Mouse (Mus musculus) neural tube, embryonic 15.5 days (tissue): ENCODE data around the gene Nr3c2. TPM values are rescaled to one million over a fixed set of nuclear protein-coding genes. Genes with fewer than 3 reads are reported as not detected.

ENCODE experiments used
- ATAC-seq: fragments of 200-750 bp; cut with Nextera tagmentation; 2 replicates; pipeline ENCODE4 v1.8.0; 2017; ENCODE audit warnings: mild to moderate bottlenecking, moderate TSS enrichment, moderate library complexity; ENCODE audit not compliant: low FRiP score
- H3K27ac ChIP-seq: fragments of 300-500 bp; sonication (generic); replicated peaks from 2 replicates; pipeline ENCODE4 v1.5.1; 2015; ENCODE audit warnings: mild to moderate bottlenecking, inconsistent platforms
- H3K27me3 ChIP-seq: fragments of 300-500 bp; sonication (generic); replicated peaks from 2 replicates; pipeline ENCODE4 v1.6.1; 2015; ENCODE audit warnings: inconsistent platforms
- H3K36me3 ChIP-seq: fragments of 300-500 bp; sonication (generic); 2 replicates; pipeline ENCODE4 v1.6.1; 2015; ENCODE audit warnings: inconsistent platforms
- H3K4me1 ChIP-seq: fragments of 300-500 bp; sonication (generic); 2 replicates; pipeline ENCODE4 v1.6.1; 2015; ENCODE audit warnings: inconsistent platforms
- H3K4me2 ChIP-seq: fragments of 300-500 bp; sonication (generic); 2 replicates; pipeline ENCODE4 v1.6.1; 2015; ENCODE audit warnings: inconsistent platforms, mild to moderate bottlenecking, moderate library complexity
- H3K4me3 ChIP-seq: fragments of 300-500 bp; sonication (generic); replicated peaks from 2 replicates; pipeline ENCODE4 v1.5.1; 2015; ENCODE audit warnings: mild to moderate bottlenecking, inconsistent platforms
- H3K9ac ChIP-seq: fragments of 300-500 bp; sonication (generic); replicated peaks from 2 replicates; pipeline ENCODE4 v1.6.1; 2015; ENCODE audit warnings: mild to moderate bottlenecking, inconsistent platforms
- H3K9me3 ChIP-seq: fragments of 300-500 bp; sonication (generic); replicated peaks from 2 replicates; pipeline ENCODE4 v1.6.1; 2016; ENCODE audit warnings: inconsistent platforms
- WGBS: fragments of 180-500 bp; shearing (Covaris S2); methylation state at CpG from one replicate; pipeline ENCODE4 v1.1.7; 2015; ENCODE audit warnings: mixed read lengths; 5-methylcytosine and 5-hydroxymethylcytosine counted together
- polyA plus RNA-seq: library from polyadenylated mRNA; unstranded; fragments of >200 nt; fragmentation: Nextera tagmentation; extraction: Ambion mirVana; gene quantifications from 2 replicates; pipeline ENCODE4 v1.2.1, GENCODE M21; 2015

The Nr3c2 gene
- polyA plus RNA-seq, 1 experiment from 2014 or later: 8.5 TPM

- H3K9ac ChIP-seq: no peak overlapping the region
- H3K27ac ChIP-seq: no peak overlapping the region
- WGBS: 92% methylated on average over 10 of the region's 10 CpGs
- no peak overlapping the region for H3K4me2 ChIP-seq
- no peak overlapping the region for H3K4me3 ChIP-seq
- ATAC-seq: no peak
- H3K36me3 ChIP-seq: no peaks in the 10 kb centered on the region
- no peaks in the 10 kb centered on the region for H3K9me3 ChIP-seq
- no peaks in the 10 kb centered on the region for H3K27me3 ChIP-seq
- no peaks in the 10 kb centered on the region for H3K4me1 ChIP-seq
These were observed 198.9 kb downstream of the Nr3c2 start for GRCm38 (mm10) chr8:77098101-77098500.

- Histone ChIP-seq H3K4me1 (no peaks in the 10 kb centered on the region), H3K27ac (no peak overlapping the region), H3K36me3 (no peaks in the 10 kb centered on the region), H3K9ac (no peak overlapping the region), H3K4me3 (no peak overlapping the region), H3K9me3 (no peaks in the 10 kb centered on the region), H3K4me2 (no peak overlapping the region), H3K27me3 (no peaks in the 10 kb centered on the region)
- 85% methylated on average over 2 of the region's 2 CpGs for WGBS
- no peak for ATAC-seq
These were observed 201.1 kb downstream of the Nr3c2 start for GRCm38 (mm10) chr8:77100370-77100769.

- no peaks in the 10 kb centered on the region for H3K27me3 ChIP-seq
- 96% methylated on average over 7 of the region's 7 CpGs for WGBS
- H3K4me1 ChIP-seq: no peaks in the 10 kb centered on the region
- H3K27ac ChIP-seq: no peak overlapping the region
- no peak overlapping the region for H3K9ac ChIP-seq
- H3K4me2 ChIP-seq: no peak overlapping the region
- no peak for ATAC-seq
- H3K9me3 ChIP-seq: no peaks in the 10 kb centered on the region
- no peaks in the 10 kb centered on the region for H3K36me3 ChIP-seq
- H3K4me3 ChIP-seq: no peak overlapping the region
These were observed 203.6 kb downstream of the Nr3c2 start for GRCm38 (mm10) chr8:77102879-77103278.

DNA sequence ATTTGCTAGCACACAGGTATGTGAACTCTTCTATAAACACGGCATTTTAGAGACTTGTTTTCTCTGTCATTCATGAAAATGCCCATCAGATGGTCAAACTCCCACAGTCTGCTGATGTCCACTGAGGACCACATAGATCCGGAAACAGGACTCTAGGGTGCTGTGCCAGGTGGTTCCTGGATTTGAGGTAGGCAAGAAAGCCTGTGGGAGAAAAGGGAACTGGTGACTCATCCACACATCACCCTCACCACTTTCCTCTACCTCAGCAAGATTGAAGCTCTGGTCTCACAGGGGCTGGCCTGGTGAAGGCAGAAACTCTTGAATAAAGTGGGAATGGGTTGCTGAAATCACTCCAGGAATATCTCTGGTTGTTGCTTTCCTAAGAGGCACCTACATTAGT, 213.5 kb downstream of the Nr3c2 start:
- Histone ChIP-seq H3K4me1 (no peaks in the 10 kb centered on the region), H3K9ac (no peak overlapping the region), H3K27me3 (no peaks in the 10 kb centered on the region), H3K9me3 (no peaks in the 10 kb centered on the region), H3K4me2 (no peak overlapping the region), H3K4me3 (no peak overlapping the region), H3K27ac (no peak overlapping the region), H3K36me3 (no peaks in the 10 kb centered on the region)
- WGBS: 87% methylated on average over 2 of the region's 2 CpGs
- no peak for ATAC-seq

DNA sequence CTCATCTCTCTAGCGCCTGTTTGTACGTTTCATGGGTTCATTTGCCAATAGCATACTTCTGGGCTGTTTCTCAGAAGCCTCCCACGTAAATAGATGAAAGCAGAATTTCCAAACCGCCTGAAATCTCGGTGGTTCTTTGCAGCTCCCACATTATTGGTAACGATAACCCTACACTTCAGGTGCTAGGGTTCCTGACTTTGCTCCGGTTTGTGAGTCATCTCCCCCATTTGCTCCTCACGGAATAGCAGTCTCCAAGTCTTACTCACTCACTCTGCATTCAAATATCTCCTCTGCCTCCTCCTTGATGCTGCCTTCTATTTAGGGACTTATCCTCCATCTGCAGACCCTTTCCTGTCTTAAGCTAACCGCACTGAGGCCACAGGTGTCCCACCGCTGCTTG, 215.5 kb downstream of the Nr3c2 start:
- Histone ChIP-seq H3K27ac (no peak overlapping the region), H3K4me3 (no peak overlapping the region), H3K4me1 (no peaks in the 10 kb centered on the region), H3K36me3 (no peaks in the 10 kb centered on the region), H3K27me3 (no peaks in the 10 kb centered on the region), H3K9me3 (no peaks in the 10 kb centered on the region), H3K9ac (no peak overlapping the region), H3K4me2 (no peak overlapping the region)
- ATAC-seq: no peak
- 91% methylated on average over 10 of the region's 10 CpGs for WGBS

GRCm38 (mm10) chr8:77116419-77117079, 217.3 kb downstream of the Nr3c2 start:
- WGBS: 79% methylated on average over 7 of the region's 7 CpGs
- Histone ChIP-seq H3K36me3 (no peaks in the 10 kb centered on the region), H3K9ac (no peak overlapping the region), H3K9me3 (no peaks in the 10 kb centered on the region), H3K4me2 (no peak overlapping the region), H3K4me1 (no peaks in the 10 kb centered on the region), H3K27ac (no peak overlapping the region), H3K4me3 (no peak overlapping the region), H3K27me3 (no peaks in the 10 kb centered on the region)
- ATAC-seq: no peak

GRCm38 (mm10) chr8:77120810-77121570, 221.7 kb downstream of the Nr3c2 start:
- no peak for ATAC-seq
- WGBS: 65% methylated on average over 10 of the region's 10 CpGs

DNA sequence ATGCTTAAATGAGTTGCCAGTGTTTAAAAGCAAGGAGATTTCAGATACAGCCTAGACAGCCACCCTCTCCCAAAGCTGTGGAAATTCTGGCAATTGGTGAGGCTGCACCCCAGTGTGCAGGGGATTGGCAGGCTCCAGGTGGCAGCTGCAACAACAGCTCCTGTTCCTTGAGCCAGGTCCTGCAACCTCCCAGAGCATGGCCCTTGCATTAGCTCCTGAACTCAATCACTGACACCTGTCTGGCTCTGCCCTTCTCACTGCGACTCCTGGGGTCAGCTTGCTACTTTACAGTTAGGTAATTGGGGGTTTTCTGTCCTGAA, 222.3 kb downstream of the Nr3c2 start:
- Histone ChIP-seq H3K4me2 (no peak overlapping the region), H3K27ac (no peak overlapping the region), H3K4me3 (no peak overlapping the region), H3K9ac (no peak overlapping the region), H3K27me3 (no peaks in the 10 kb centered on the region), H3K9me3 (no peaks in the 10 kb centered on the region), H3K36me3 (no peaks in the 10 kb centered on the region), H3K4me1 (no peaks in the 10 kb centered on the region)
- no peak for ATAC-seq
- 50% methylated on average over 1 of the region's 1 CpGs for WGBS

More at GRCm38 (mm10) chr8:77120810-77121570, 221.7 kb downstream of the Nr3c2 start:
- no peaks in the 10 kb centered on the region for H3K4me1 ChIP-seq
- H3K27ac ChIP-seq: no peak overlapping the region
- no peak overlapping the region for H3K9ac ChIP-seq
- no peak overlapping the region for H3K4me3 ChIP-seq
- H3K27me3 ChIP-seq: no peaks in the 10 kb centered on the region
- H3K4me2 ChIP-seq: no peak overlapping the region
- no peaks in the 10 kb centered on the region for H3K36me3 ChIP-seq
- no peaks in the 10 kb centered on the region for H3K9me3 ChIP-seq

DNA sequence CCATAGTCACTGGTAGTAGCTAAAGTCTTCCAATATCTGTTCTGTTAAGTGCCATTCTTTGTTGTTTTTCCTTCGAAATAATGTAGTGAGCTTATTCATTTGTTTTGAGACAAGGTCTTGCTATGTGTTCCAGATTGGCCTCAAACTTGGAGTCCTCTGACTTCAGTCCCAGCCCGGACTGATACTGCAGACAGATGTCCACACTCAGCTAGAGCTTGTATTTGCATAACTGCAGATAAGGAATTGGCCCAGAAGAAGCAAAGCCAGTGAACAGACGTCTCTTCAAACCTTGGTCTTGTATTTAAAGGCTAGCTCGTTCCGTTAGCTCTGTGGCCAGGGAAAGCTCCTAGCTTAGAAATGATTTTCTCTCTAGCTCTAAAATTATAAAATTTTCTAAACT, 223.1 kb downstream of the Nr3c2 start:
- no peaks in the 10 kb centered on the region for H3K36me3 ChIP-seq
- WGBS: 88% methylated on average over 5 of the region's 5 CpGs

GRCm38 (mm10) chr8:77125777-77126176, 226.5 kb downstream of the Nr3c2 start:
- H3K27ac ChIP-seq: no peak overlapping the region
- no peak overlapping the region for H3K9ac ChIP-seq
- H3K36me3 ChIP-seq: no peaks in the 10 kb centered on the region
- H3K9me3 ChIP-seq: no peaks in the 10 kb centered on the region
- H3K27me3 ChIP-seq: no peaks in the 10 kb centered on the region
- no peak overlapping the region for H3K4me2 ChIP-seq
- H3K4me3 ChIP-seq: no peak overlapping the region
- WGBS: 88% methylated on average over 7 of the region's 7 CpGs
- no peak for ATAC-seq
- H3K4me1 ChIP-seq: no peaks in the 10 kb centered on the region

More for the DNA sequence above, 223.1 kb downstream of the Nr3c2 start:
- H3K9ac ChIP-seq: no peak overlapping the region
- H3K4me1 ChIP-seq: no peaks in the 10 kb centered on the region
- H3K9me3 ChIP-seq: no peaks in the 10 kb centered on the region
- no peak overlapping the region for H3K4me2 ChIP-seq
- no peaks in the 10 kb centered on the region for H3K27me3 ChIP-seq
- H3K4me3 ChIP-seq: no peak overlapping the region
- ATAC-seq: no peak
- no peak overlapping the region for H3K27ac ChIP-seq

DNA sequence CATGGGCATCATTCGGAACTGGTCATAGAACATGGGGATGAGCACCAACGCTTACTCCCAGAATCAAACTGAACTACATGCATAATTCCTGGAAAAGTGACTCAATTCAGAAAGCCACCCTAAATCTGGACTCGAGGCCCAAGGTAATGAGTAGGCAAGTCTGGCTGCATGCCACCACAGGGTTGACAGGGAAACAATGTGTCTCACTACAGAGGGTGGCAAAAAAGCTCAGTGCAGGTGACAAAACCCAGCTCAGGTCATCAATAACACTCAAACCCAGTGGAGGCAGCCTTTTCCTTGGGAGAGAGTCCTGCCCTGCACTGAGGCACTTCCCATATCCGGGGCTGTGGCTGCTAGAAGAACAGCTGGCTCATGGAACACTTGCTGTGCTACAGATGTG, 228.8 kb downstream of the Nr3c2 start:
- Histone ChIP-seq H3K36me3 (no peaks in the 10 kb centered on the region), H3K4me2 (no peak overlapping the region), H3K4me1 (no peaks in the 10 kb centered on the region), H3K9ac (no peak overlapping the region), H3K27ac (no peak overlapping the region), H3K4me3 (no peak overlapping the region), H3K9me3 (no peaks in the 10 kb centered on the region), H3K27me3 (no peaks in the 10 kb centered on the region)
- WGBS: 94% methylated on average over 4 of the region's 4 CpGs
- ATAC-seq: no peak

DNA sequence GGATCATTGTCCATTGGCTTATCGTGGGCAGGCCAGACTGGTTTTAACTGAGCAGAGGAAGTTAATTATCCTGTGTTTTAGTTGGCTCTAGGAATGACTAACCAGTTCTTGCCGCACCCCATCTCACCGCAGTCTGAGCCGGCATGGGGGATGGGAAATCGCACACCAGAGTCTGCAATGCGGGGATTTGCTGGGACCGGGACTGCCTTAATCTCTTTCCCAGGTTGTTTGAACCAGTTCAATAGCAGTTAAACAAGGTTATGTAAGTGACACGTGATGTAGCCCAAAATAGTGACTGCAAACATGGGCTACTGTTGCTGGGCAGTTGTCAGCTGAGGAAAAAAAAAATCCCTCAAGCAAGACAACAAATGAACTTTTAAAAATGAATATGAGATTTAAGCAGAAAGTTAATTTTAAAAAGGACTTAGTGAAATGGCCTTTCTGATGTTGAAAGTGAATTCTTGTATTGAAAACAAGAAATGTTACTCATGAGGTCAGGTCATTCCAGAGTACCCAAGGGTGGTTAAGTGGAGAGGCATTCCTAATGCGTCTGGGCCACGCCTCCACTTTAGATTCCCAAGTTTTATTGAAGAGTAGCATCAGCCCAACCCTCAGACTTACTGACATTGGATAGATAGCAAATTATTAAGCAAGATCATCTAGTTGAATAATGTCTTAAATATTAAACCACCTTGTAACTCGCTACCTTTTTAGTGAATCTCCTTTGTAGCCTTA, 233.8 kb downstream of the Nr3c2 start:
- Histone ChIP-seq H3K9me3 (no peaks in the 10 kb centered on the region), H3K27ac (no peak overlapping the region), H3K9ac (no peak overlapping the region), H3K27me3 (no peaks in the 10 kb centered on the region), H3K4me1 (no peaks in the 10 kb centered on the region), H3K4me2 (no peak overlapping the region), H3K36me3 (no peaks in the 10 kb centered on the region), H3K4me3 (no peak overlapping the region)
- 53% methylated on average over 11 of the region's 11 CpGs for WGBS
- no peak for ATAC-seq
